Mouse (Mus musculus) olfactory bulb, adult 2 months (tissue): ENCODE results near the gene Tbc1d17.

Source experiments
- CTCF ChIP-seq: fragments of 200-500 bp; IDR thresholded peaks from 2 replicates; pipeline ENCODE4 v1.5.1; 2012; ENCODE audit warnings: low read depth, mild to moderate bottlenecking, low read length, moderate library complexity; ENCODE audit not compliant: insufficient read depth
- POLR2A ChIP-seq: fragments of 200-500 bp; IDR thresholded peaks from 2 replicates; pipeline ENCODE4 v1.6.1; 2012; ENCODE audit warnings: mild to moderate bottlenecking, low read depth, low read length, moderate library complexity; ENCODE audit not compliant: insufficient read depth

- TF ChIP-seq CTCF (no peak), POLR2A (peak; percentile 46; the same call in 1 of the 2 replicates)
These were observed 1.3 kb upstream of the Tbc1d17 start for GRCm38 (mm10) chr7:44850146-44850545.
